ENCODE assay signal across 19 mouse cellular contexts in the genomic region with DNA sequence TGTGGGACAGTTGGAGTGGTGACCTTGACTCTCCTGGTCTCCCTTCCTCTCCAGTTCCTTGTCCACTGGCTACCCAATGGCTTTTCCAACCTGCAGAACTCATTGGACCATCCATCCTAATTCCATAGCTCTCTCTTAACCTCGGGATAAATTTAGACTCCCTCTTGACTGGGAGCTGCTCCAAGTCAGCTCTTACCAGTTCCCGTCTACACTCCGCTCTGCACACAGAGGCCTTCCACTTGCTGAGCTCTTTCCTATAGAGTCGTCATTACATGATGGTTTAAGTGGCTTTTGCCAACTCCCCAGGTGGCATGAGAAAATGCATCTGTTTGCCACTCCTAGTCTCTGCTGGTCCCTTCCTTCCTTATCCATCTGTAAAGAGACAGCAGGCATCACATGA. TPM values are rescaled to one million over a fixed set of nuclear protein-coding genes. Genes with fewer than 3 reads are reported as not detected.
"Had no signal": no experiment of that assay in that cellular context is flagged by ENCODE, and none has a peak within 500 bp of the region (broad histone marks: within the 10 kb centered on the region; RNA-seq: fewer than 3 reads in every experiment).

No protein-coding gene starts in this region.

- H3K27ac ChIP-seq: limb, embryonic 12.5 days; liver, embryonic 13.5 days; lung, embryonic 15.5 days; macrophage; midbrain, embryonic 15.5 days; neural tube, embryonic 12.5 days; stomach, postnatal 0 days had no signal

- ATAC-seq: liver, postnatal 0 days; midbrain, embryonic 15.5 days had no signal

- H3K9ac ChIP-seq: limb, embryonic 12.5 days; liver, embryonic 13.5 days; liver, postnatal 0 days; lung, embryonic 15.5 days; midbrain, embryonic 15.5 days; neural tube, embryonic 12.5 days had no signal

- H3K4me3 ChIP-seq: limb, embryonic 12.5 days; liver, embryonic 13.5 days; lung, embryonic 15.5 days; megakaryocyte, embryonic 14.5 days; midbrain, embryonic 15.5 days; neural tube, embryonic 12.5 days had no signal

- H3K4me2 ChIP-seq: limb, embryonic 12.5 days; liver, embryonic 13.5 days; lung, embryonic 15.5 days; midbrain, embryonic 11.5 days; midbrain, embryonic 15.5 days; neural tube, embryonic 12.5 days had no signal

- DNase-seq: layer of hippocampus, adult 9-11 months; layer of hippocampus, postnatal 36 days; liver; liver, embryonic 13.5 days; liver, postnatal 0 days; lung, postnatal 14 days; thymus, postnatal 4 days had no signal

- H3K9me3 ChIP-seq: limb, embryonic 12.5 days; liver, embryonic 13.5 days; lung, embryonic 15.5 days; megakaryocyte, embryonic 14.5 days; midbrain, embryonic 15.5 days; neural tube, embryonic 12.5 days had no signal

- H3K27me3 ChIP-seq: limb, embryonic 12.5 days; midbrain, embryonic 15.5 days; neural tube, embryonic 12.5 days had no signal

- H3K36me3 ChIP-seq: liver, embryonic 13.5 days; lung, embryonic 15.5 days had no signal

RNA-seq across cellular contexts. Expression of a gene that starts 5.9 kb away (rescaled TPM):
- total RNA-seq: neutrophil, adult 5-6 weeks had no signal

RNA-seq across cellular contexts. Expression of a gene that starts 18.1 kb away (rescaled TPM):
- total RNA-seq: layer of hippocampus, adult 18-20 months; layer of hippocampus, postnatal 36 days; left cerebral cortex, postnatal 36 days; monocyte, adult 5-6 weeks; neutrophil, adult 5-6 weeks had no signal
- polyA plus RNA-seq: limb, embryonic 12.5 days; macrophage; midbrain, embryonic 11.5 days; midbrain, embryonic 15.5 days; neural tube, embryonic 12.5 days had no signal

RNA-seq across cellular contexts. Expression of a gene that starts 28.4 kb away (rescaled TPM):
- total RNA-seq: monocyte, adult 5-6 weeks; neutrophil, adult 5-6 weeks had no signal
- polyA plus RNA-seq: limb, embryonic 12.5 days; liver, embryonic 13.5 days; liver, postnatal 0 days; lung, embryonic 15.5 days; macrophage had no signal

RNA-seq across cellular contexts. Expression of a gene that starts 36.1 kb away (rescaled TPM):
- total RNA-seq: monocyte, adult 5-6 weeks; neutrophil, adult 5-6 weeks had no signal

RNA-seq across cellular contexts. Expression of a gene that starts 56.5 kb away (rescaled TPM):
- polyA plus RNA-seq: limb, embryonic 12.5 days; stomach, postnatal 0 days had no signal
